Mouse (Mus musculus): ENCODE data around the gene Ube2o. TPM values are rescaled to one million over a fixed set of nuclear protein-coding genes. Genes with fewer than 3 reads are reported as not detected.

Gene Ube2o
- polyA plus RNA-seq, 2 experiments, result 25.9 to 34.0 TPM

- DNase-seq (ENCODE audit: low read depth in 3 of 3, low spot score in 3 of 3) (no peak), ATAC-seq (ENCODE audit: insufficient read depth) (no peak)
- Histone ChIP-seq H3K4me2 (ENCODE audit: low read depth) (no peak overlapping the region), H3K4me3 (ENCODE audit: insufficient read depth in 1 of 2, low read depth in 2 of 2, low read length in 2 of 2) (no peak overlapping the region), H3K9ac (replicated peaks) (no peak overlapping the region), H3K4me1 (replicated peaks; ENCODE audit: control insufficient read depth in 2 of 2, insufficient read depth in 2 of 2, low read length in 1 of 2) (peaks cover 17 to 27% of the 10 kb centered on the region in 2 experiments), H3K9me3 (ENCODE audit: control insufficient read depth, low read length) (no peaks in the 10 kb centered on the region), H3K27ac (no peak overlapping the region), H3K36me3 (replicated peaks; ENCODE audit: control insufficient read depth, insufficient read depth, low read depth) (peaks cover 27% of the 10 kb centered on the region), H3K27me3 (ENCODE audit: control insufficient read depth, insufficient read depth, low read length) (no peaks in the 10 kb centered on the region)
- TF ChIP-seq EP300 (IDR thresholded peaks at IDR 0.05; ENCODE audit: low read depth), result no peak
- no peak for TF ChIP-seq CTCF (IDR thresholded peaks at IDR 0.05; ENCODE audit: low read depth)
- 83% methylated on average over 15 of the region's 15 CpGs for WGBS (ENCODE audit: insufficient replicate concordance)
Observed at GRCm38 (mm10) chr11:116609965-116610630, 28.9 kb upstream of the Ube2o start.

- no peak for ATAC-seq (ENCODE audit: insufficient read depth)
- H3K27me3 ChIP-seq (ENCODE audit: control insufficient read depth, insufficient read depth, low read length), result no peaks in the 10 kb centered on the region
- peaks cover 42% of the 10 kb centered on the region for H3K36me3 ChIP-seq (replicated peaks; ENCODE audit: control insufficient read depth, insufficient read depth, low read depth)
- DNase-seq (ENCODE audit: low read depth in 3 of 3, low spot score in 3 of 3), result no peak
- H3K9me3 ChIP-seq (ENCODE audit: control insufficient read depth, low read length), result no peaks in the 10 kb centered on the region
- no peak overlapping the region for H3K4me3 ChIP-seq (ENCODE audit: insufficient read depth in 1 of 2, low read depth in 2 of 2, low read length in 2 of 2)
- no peak overlapping the region for H3K9ac ChIP-seq (replicated peaks)
- no peak overlapping the region for H3K4me2 ChIP-seq (ENCODE audit: low read depth)
- WGBS (ENCODE audit: insufficient replicate concordance), result 82% methylated on average over 3 of the region's 3 CpGs
- TF ChIP-seq EP300 (IDR thresholded peaks at IDR 0.05; ENCODE audit: low read depth), result no peak
- TF ChIP-seq CTCF (IDR thresholded peaks at IDR 0.05; ENCODE audit: low read depth), result no peak
- no peak overlapping the region for H3K27ac ChIP-seq
- H3K4me1 ChIP-seq (replicated peaks; ENCODE audit: control insufficient read depth in 2 of 2, insufficient read depth in 2 of 2, low read length in 1 of 2), result peaks cover 3 to 9% of the 10 kb centered on the region in 2 experiments
Observed at GRCm38 (mm10) chr11:116607717-116608116, 26.5 kb upstream of the Ube2o start.

GRCm38 (mm10) chr11:116604097-116604496, 22.9 kb upstream of the Ube2o start:
- WGBS (ENCODE audit: insufficient replicate concordance), result 88% methylated on average over 12 of the region's 12 CpGs
- H3K36me3 ChIP-seq (replicated peaks; ENCODE audit: control insufficient read depth, insufficient read depth, low read depth), result peaks cover 56% of the 10 kb centered on the region
- no peaks in the 10 kb centered on the region for H3K9me3 ChIP-seq (ENCODE audit: control insufficient read depth, low read length)

GRCm38 (mm10) chr11:116603339-116603738, 22.1 kb upstream of the Ube2o start:
- no peak for DNase-seq (ENCODE audit: low read depth in 3 of 3, low spot score in 3 of 3)
- peak; percentile 92 for TF ChIP-seq CTCF (IDR thresholded peaks at IDR 0.05; ENCODE audit: low read depth)
- no peak for TF ChIP-seq EP300 (IDR thresholded peaks at IDR 0.05; ENCODE audit: low read depth)
- H3K27me3 ChIP-seq (ENCODE audit: control insufficient read depth, insufficient read depth, low read length), result no peaks in the 10 kb centered on the region
- H3K9me3 ChIP-seq (ENCODE audit: control insufficient read depth, low read length), result no peaks in the 10 kb centered on the region
- ATAC-seq (ENCODE audit: insufficient read depth), result no peak
- H3K27ac ChIP-seq, result no peak overlapping the region
- H3K9ac ChIP-seq (replicated peaks), result no peak overlapping the region
- H3K4me3 ChIP-seq (ENCODE audit: insufficient read depth in 1 of 2, low read depth in 2 of 2, low read length in 2 of 2), result no peak overlapping the region
- H3K4me1 ChIP-seq (replicated peaks; ENCODE audit: control insufficient read depth in 2 of 2, insufficient read depth in 2 of 2, low read length in 1 of 2), result no peaks in the 10 kb centered on the region
- H3K36me3 ChIP-seq (replicated peaks; ENCODE audit: control insufficient read depth, insufficient read depth, low read depth), result peaks cover 57% of the 10 kb centered on the region
- H3K4me2 ChIP-seq (ENCODE audit: low read depth), result no peak overlapping the region
- WGBS (ENCODE audit: insufficient replicate concordance), result 89% methylated on average over 10 of the region's 10 CpGs

More at GRCm38 (mm10) chr11:116604097-116604496, 22.9 kb upstream of the Ube2o start:
- ATAC-seq (ENCODE audit: insufficient read depth) (no peak), DNase-seq (ENCODE audit: low read depth in 3 of 3, low spot score in 3 of 3) (no peak)
- Histone ChIP-seq H3K27me3 (ENCODE audit: control insufficient read depth, insufficient read depth, low read length) (no peaks in the 10 kb centered on the region), H3K4me2 (ENCODE audit: low read depth) (no peak overlapping the region), H3K4me3 (ENCODE audit: insufficient read depth in 1 of 2, low read depth in 2 of 2, low read length in 2 of 2) (no peak overlapping the region), H3K27ac (no peak overlapping the region), H3K4me1 (replicated peaks; ENCODE audit: control insufficient read depth in 2 of 2, insufficient read depth in 2 of 2, low read length in 1 of 2) (no peaks in the 10 kb centered on the region), H3K9ac (replicated peaks) (no peak overlapping the region)
- TF ChIP-seq EP300 (IDR thresholded peaks at IDR 0.05; ENCODE audit: low read depth), result no peak
- no peak for TF ChIP-seq CTCF (IDR thresholded peaks at IDR 0.05; ENCODE audit: low read depth)

GRCm38 (mm10) chr11:116602043-116602442, 20.8 kb upstream of the Ube2o start:
- Histone ChIP-seq H3K27me3 (ENCODE audit: control insufficient read depth, insufficient read depth, low read length) (no peaks in the 10 kb centered on the region), H3K9ac (replicated peaks) (no peak overlapping the region), H3K4me1 (replicated peaks; ENCODE audit: control insufficient read depth in 2 of 2, insufficient read depth in 2 of 2, low read length in 1 of 2) (no peaks in the 10 kb centered on the region), H3K4me3 (ENCODE audit: insufficient read depth in 1 of 2, low read depth in 2 of 2, low read length in 2 of 2) (no peak overlapping the region), H3K27ac (no peak overlapping the region), H3K36me3 (replicated peaks; ENCODE audit: control insufficient read depth, insufficient read depth, low read depth) (peaks cover 47% of the 10 kb centered on the region), H3K9me3 (ENCODE audit: control insufficient read depth, low read length) (no peaks in the 10 kb centered on the region), H3K4me2 (ENCODE audit: low read depth) (no peak overlapping the region)
- DNase-seq (ENCODE audit: low read depth in 3 of 3, low spot score in 3 of 3) (no peak), ATAC-seq (ENCODE audit: insufficient read depth) (no peak)
- 88% methylated on average over 8 of the region's 8 CpGs for WGBS (ENCODE audit: insufficient replicate concordance)
- TF ChIP-seq EP300 (IDR thresholded peaks at IDR 0.05; ENCODE audit: low read depth) (no peak), CTCF (IDR thresholded peaks at IDR 0.05; ENCODE audit: low read depth) (no peak)
